Mouse (Mus musculus) fibroblast of lung, adult 2 months (primary cell): Measurements from ENCODE around the gene Sars.

Source experiments
- DNase-seq: peaks from one replicate; pipeline ENCODE4 v3.0.0-alpha.2; 2011; ENCODE audit warnings: low read depth

The Sars gene

GRCm38 (mm10) chr3:108424944-108425623 is 19.9 kb downstream of the Sars start:
- DNase-seq: no peak

GRCm38 (mm10) chr3:108423844-108424801 is 20.9 kb downstream of the Sars start:
- peak; percentile 86 for DNase-seq

- no peak for DNase-seq
These were observed 22.0 kb downstream of the Sars start for GRCm38 (mm10) chr3:108423006-108423405.

- DNase-seq: no peak
These were observed 29.2 kb downstream of the Sars start for GRCm38 (mm10) chr3:108415831-108416223.

DNA sequence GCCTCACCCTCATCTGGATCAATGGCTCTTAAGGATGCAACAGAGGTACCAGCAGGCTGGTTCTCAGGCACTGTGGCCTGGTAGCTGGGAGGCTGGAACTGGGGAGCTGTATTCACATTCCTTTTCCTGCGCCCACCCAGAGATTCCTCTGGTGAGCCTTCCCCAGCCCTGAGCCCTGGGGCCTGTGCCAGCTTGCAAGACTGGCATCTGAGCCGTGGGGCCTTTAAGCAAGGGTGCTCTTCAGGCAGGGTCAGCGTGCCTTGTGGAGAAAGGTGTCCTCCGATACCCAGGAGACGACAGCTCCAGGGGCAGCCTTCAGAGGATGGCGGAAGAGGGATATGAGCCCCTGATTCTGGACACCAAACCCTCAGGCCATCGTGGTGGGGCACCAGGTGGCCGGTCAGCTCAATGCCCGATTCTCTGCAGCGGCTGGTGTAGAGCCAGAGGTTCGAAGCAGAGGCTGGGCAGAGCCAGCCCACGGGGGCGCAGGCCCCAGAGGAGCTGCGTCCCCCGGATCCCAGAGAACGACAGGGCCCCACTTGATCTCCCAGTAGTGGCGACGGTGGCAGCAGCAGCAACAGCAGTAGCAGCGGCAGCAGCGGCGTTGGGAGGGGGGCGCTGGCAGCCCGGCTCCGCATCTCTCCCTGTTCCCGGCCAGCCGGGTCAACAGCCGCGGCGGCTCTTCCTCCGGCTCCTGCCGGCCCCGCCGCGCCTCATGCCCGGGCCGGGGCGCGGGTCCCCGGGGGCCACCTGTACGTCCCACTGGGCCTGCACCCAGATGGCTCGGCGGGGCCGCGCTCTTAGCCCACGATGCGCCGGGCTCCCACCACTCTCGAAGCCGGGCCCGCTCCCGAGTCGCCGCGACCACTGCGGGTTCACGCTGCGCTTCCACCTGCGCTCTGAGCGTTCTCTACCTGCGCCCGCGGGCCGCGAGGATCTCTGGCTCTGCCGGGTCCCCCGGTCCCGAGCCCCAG is 29.9 kb downstream of the Sars start, which contains the start of gene Celsr2:
Gene Celsr2 (minus strand): TSS at position 696 of the 974 bp plus-strand sequence.
- DNase-seq: no peak

DNA sequence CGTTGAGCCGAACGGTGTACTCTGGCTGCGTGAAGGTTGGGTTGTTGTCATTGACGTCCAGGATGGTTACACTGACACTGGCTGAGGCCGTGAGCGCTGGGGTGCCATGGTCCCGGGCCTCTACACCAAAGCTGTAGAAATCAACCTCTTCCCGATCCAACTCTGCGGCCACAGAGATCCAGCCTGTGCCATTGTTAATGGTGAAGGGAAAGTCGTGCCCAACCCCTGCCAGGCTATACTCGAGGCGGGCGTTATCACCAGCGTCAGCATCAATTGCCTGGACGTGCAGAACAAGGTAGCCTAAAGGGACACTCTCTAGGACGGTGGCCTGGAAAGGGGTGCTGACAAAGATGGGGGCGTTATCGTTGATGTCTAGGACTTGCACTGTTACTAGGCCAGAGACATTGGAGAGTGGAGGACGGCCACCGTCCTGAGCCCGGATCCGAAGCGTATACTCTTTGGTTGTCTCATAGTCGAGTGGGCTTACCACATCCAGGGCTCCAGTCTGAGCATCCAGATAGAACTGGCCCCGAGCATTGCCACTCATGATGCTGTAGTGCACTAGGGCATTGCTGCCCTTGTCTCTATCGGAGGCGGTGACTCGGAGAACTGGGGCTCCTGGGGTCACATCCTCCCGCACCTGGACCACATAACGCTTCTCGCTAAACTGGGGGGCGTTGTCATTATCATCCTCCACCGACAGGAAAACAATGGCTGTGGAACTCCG is 31.2 kb downstream of the Sars start:
- DNase-seq: no peak

DNA sequence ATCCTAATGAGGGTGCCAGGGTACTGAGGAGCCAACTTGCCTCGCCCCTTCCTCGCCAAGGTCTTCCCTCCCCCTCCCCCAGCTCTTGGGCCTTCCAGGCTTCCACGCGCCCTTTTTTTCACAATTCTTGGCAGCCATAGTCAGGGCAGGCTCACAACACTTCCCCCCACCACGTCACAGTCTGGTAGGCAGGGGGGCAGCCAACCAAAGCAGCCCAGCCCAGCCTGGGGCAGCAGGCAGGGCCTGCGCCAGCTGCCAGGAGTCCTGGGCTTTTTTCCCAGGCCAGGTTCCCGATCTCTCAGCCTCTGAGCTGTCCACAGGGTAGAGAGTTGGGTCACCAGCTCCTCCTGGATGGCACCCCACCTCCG is 33.3 kb downstream of the Sars start:
- peak; percentile 56 for DNase-seq

DNA sequence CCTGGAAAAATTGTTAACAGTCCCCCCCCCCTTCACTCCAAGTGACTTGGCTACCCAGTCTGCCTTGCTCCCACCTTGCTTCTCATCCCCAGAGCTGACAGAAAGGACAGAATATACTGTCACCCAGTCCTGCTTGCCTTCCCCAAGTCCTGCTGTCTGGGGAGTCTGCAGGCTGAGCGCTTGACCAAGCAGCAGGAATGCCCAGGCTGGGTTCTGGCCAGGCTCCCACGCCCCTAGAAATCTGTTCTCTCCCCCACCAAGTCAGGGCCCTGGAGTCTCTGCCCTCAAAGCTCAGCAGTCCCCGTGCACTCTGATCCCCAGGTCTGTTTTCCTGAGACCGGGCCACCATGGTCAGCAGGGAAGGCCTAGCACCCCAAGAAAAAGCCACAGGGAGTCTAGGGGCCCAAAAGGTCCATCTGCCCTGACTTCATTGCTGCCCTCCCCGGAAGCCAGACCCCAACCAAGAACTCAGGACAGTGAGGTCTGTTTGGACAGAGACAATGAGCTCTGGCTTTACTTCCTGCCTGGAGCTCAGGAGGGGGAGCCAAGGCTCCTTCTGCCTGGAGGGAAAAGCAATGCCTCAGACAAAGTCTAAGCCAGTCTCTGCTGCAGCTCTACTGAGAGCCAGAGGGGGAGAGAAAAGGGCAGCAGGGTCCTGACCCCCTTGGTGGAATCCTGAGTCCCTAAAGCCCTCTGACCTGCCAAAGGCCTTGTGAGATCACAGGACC is 33.8 kb downstream of the Sars start:
- DNase-seq: no peak

DNA sequence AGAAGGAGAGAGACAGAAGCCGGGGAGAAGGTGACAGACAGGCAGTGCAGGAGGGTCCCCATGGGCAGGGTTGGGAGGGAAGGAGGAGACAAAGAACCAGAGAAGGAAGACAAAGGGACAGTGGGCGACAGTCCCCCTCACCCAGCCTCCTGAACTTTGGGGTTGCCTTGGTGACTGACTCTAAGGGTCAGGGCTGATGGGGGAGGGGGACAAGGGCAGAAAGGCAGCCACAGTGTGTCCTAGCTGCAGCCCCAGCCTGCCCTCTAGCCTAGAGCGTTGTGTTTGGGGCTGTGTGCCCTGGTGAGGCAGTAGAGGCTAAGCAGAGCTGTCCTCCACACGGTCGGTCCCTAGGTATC is 34.7 kb downstream of the Sars start:
- no peak for DNase-seq

- DNase-seq: no peak
These were observed 35.2 kb downstream of the Sars start for GRCm38 (mm10) chr3:108409656-108410358.

DNA sequence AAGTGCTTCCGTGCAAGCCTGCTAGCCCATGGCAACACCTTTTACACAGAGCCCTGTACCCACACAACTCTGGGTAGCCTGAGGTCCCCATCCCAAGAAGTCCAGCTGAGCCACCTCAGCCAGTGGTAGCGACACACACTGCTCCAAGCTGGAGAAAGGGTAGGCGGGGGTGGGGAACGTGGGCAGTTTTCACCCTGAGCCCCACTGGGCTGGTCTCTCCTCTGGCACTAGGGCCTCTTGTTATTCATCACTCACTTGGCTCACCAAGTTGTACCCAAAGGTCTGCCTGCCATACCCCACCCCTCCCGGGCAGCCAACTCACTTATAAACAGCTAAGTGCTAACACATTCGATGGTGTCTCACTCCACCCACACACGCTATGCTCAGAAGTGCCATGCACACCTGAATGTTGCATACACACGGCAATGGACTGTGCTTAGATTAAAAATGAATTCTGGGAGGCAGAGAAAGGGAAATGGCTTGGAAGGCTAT is 36.4 kb downstream of the Sars start:
- DNase-seq: no peak

- no peak for DNase-seq
These were observed 38.6 kb downstream of the Sars start for GRCm38 (mm10) chr3:108406306-108406885.

- DNase-seq: no peak
These were observed 39.3 kb downstream of the Sars start for GRCm38 (mm10) chr3:108405536-108406305.

- no peak for DNase-seq
These were observed 42.5 kb downstream of the Sars start for GRCm38 (mm10) chr3:108402528-108402920.

DNA sequence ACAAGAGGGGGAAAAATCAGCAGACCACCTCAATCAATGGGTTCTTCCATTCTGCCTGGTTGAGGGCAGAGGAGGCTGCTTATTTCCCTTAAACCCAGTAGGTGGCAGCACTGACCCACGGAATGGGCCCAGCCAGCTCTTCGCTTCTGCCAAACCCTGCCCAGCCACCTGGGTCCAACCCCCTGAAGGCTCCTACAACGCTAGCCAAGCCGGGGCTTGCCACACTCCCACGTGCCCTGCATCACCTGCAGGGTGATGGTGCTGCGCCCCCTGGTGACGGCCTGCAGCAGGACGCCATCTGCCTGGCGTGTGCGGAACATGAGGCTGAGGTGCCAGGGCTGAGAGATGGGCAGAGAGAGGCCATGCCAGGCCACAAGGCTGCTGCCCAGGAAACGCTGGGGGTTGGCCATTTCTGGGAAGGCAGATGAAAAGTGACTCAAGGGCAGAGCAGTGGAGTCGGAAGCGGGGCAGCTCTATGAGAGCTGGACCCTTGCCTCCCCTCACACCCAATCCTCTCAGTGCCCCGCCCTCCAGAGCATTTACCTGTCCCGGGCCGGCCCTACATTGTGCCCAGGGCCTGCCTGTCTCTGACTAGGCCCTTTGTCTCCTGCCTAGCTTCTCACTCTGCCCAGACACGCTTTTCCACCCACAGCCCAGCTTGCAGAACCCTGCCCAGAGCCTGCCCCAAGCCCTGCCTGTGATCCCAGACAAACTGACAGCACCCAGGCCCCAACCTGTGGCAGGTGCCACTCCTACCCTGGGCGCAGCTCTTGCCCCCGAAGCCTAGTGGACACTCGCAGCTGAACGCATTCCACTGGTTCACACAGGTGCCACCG is 43.1 kb downstream of the Sars start:
- DNase-seq: peak; percentile 93

DNA sequence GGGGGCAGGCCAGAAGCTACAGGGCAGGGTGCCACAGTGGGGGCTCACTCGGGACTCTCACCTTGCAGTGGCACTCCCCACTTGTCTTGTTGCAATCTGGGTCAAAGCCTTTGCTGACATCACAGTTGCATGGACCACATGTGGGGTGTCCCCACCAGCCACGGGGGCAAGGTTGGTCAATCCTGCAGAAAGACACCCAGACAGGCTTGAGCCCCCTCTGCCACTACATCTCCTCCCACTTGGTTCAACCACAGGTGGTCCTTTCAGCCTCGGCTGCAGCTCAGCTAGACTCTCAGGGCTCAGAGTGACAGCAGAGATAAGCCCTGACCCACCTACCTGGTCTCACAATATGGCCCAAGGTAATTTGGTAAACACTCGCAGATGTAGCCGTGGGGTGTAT is 44.6 kb downstream of the Sars start:
- no peak for DNase-seq

- DNase-seq: no peak
These were observed 46.7 kb downstream of the Sars start for GRCm38 (mm10) chr3:108398281-108398680.

- DNase-seq: no peak
These were observed 52.2 kb downstream of the Sars start for GRCm38 (mm10) chr3:108392793-108393192.
